9 mouse cellular contexts compared by ENCODE assay signal in genomic region chr12:54460135-54460523, GRCm38 (mm10).
DNase-seq lines count a peak whose midpoint lies in the region; ATAC-seq and TF ChIP-seq lines count a peak whose summit lies in the region.
"Had no signal": no experiment of that assay in that cellular context is flagged by ENCODE, and none has a peak within 500 bp of the region (broad histone marks: within the 10 kb centered on the region; RNA-seq: fewer than 3 reads in every experiment).

No protein-coding gene starts in this region.

- no peaks in the 10 kb centered on the region for H3K36me3 ChIP-seq in midbrain, postnatal 0 days (ENCODE audit: insufficient read depth, low read length)
- H3K36me3 ChIP-seq in midbrain, embryonic 16.5 days (ENCODE audit: control insufficient read depth, insufficient read depth, low read length): no peaks in the 10 kb centered on the region
- no peaks in the 10 kb centered on the region for H3K36me3 ChIP-seq in heart, embryonic 16.5 days (ENCODE audit: control insufficient read depth, insufficient read depth)
- H3K36me3 ChIP-seq in stomach, embryonic 16.5 days (ENCODE audit: control insufficient read depth, insufficient read depth, low read length): no peaks in the 10 kb centered on the region
- H3K36me3 ChIP-seq in thymus, adult 2 months (ENCODE audit: control insufficient read depth, insufficient read depth, low read length): no peaks in the 10 kb centered on the region
- H3K36me3 ChIP-seq: limb, embryonic 13.5 days; neural tube, embryonic 13.5 days had no signal

- no peaks in the 10 kb centered on the region for H3K9me3 ChIP-seq in midbrain, postnatal 0 days (ENCODE audit: low read length)
- no peaks in the 10 kb centered on the region for H3K9me3 ChIP-seq in midbrain, embryonic 16.5 days (replicated peaks; ENCODE audit: control insufficient read depth, low read length, poor library complexity, severe bottlenecking)
- no peaks in the 10 kb centered on the region for H3K9me3 ChIP-seq in heart, embryonic 16.5 days (replicated peaks; ENCODE audit: control insufficient read depth, low read length)
- H3K9me3 ChIP-seq in stomach, embryonic 16.5 days (replicated peaks; ENCODE audit: control insufficient read depth, low read length): no peaks in the 10 kb centered on the region
- H3K9me3 ChIP-seq: limb, embryonic 13.5 days; neural tube, embryonic 13.5 days had no signal

- TF ChIP-seq CTCF in midbrain, postnatal 0 days (IDR thresholded peaks at IDR 0.05): no peak
- TF ChIP-seq CTCF in thymus, adult 2 months (IDR thresholded peaks at IDR 0.05; ENCODE audit: borderline replicate concordance, control insufficient read depth, extremely low read depth, insufficient read depth, low read length, poor library complexity): no peak

- H3K4me3 ChIP-seq in midbrain, postnatal 0 days (ENCODE audit: low read depth, low read length): no peak overlapping the region
- H3K4me3 ChIP-seq in midbrain, embryonic 16.5 days (ENCODE audit: low read depth, low read length): no peak overlapping the region
- no peak overlapping the region for H3K4me3 ChIP-seq in heart, embryonic 16.5 days (ENCODE audit: low read length)
- no peak overlapping the region for H3K4me3 ChIP-seq in stomach, embryonic 16.5 days (replicated peaks; ENCODE audit: low read length)
- no peak overlapping the region for H3K4me3 ChIP-seq in thymus, adult 2 months (ENCODE audit: control insufficient read depth, insufficient read depth, low read length)
- H3K4me3 ChIP-seq: limb, embryonic 13.5 days; neural tube, embryonic 13.5 days had no signal

- peak; percentile 46 for DNase-seq in midbrain, postnatal 0 days (ENCODE audit: low spot score)
- peak; percentile 7 for DNase-seq in cerebellum, adult 9-11 months
- DNase-seq in thymus, adult 2 months: no peak
- no peak for DNase-seq in yolk sac, embryonic 10.5 days (ENCODE audit: low spot score)

- no peaks in the 10 kb centered on the region for H3K4me1 ChIP-seq in midbrain, postnatal 0 days (ENCODE audit: insufficient read depth, low read length)
- H3K4me1 ChIP-seq in midbrain, embryonic 16.5 days (ENCODE audit: control insufficient read depth, insufficient read depth, low read length): no peaks in the 10 kb centered on the region
- H3K4me1 ChIP-seq in heart, embryonic 16.5 days (ENCODE audit: control insufficient read depth, insufficient read depth, low read length): peaks cover 11% of the 10 kb centered on the region
- H3K4me1 ChIP-seq in stomach, embryonic 16.5 days (ENCODE audit: control insufficient read depth, insufficient read depth, low read length): peaks cover 2% of the 10 kb centered on the region
- H3K4me1 ChIP-seq in thymus, adult 2 months (replicated peaks; ENCODE audit: control insufficient read depth, insufficient read depth, low read length): no peaks in the 10 kb centered on the region; the same call in 1 of the 2 replicates
- H3K4me1 ChIP-seq: limb, embryonic 13.5 days; neural tube, embryonic 13.5 days had no signal

- TF ChIP-seq POLR2A in thymus, adult 2 months (IDR thresholded peaks at IDR 0.05; ENCODE audit: control insufficient read depth, extremely low read depth, insufficient read depth, low read length, poor library complexity): no peak

- H3K4me2 ChIP-seq in midbrain, postnatal 0 days (ENCODE audit: low read depth, low read length, poor library complexity, severe bottlenecking): no peak overlapping the region
- no peak overlapping the region for H3K4me2 ChIP-seq in midbrain, embryonic 16.5 days (ENCODE audit: low read length)
- H3K4me2 ChIP-seq in heart, embryonic 16.5 days (ENCODE audit: low read depth, low read length): no peak overlapping the region
- H3K4me2 ChIP-seq in stomach, embryonic 16.5 days (ENCODE audit: low read depth, low read length): no peak overlapping the region
- H3K4me2 ChIP-seq: limb, embryonic 13.5 days; neural tube, embryonic 13.5 days had no signal

- whole genome bisulfite sequencing in midbrain, postnatal 0 days: 68% methylated on average over 7 of the region's 7 CpGs
- 79% methylated on average over 7 of the region's 7 CpGs for WGBS in midbrain, embryonic 16.5 days
- WGBS in heart, embryonic 16.5 days: 40% methylated on average over 7 of the region's 7 CpGs
- WGBS in stomach, embryonic 16.5 days: 55% methylated on average over 7 of the region's 7 CpGs
- WGBS in thymus, adult 2 months: 52% methylated on average over 7 of the region's 7 CpGs

- H3K27me3 ChIP-seq in midbrain, postnatal 0 days (ENCODE audit: insufficient read depth, low read length): no peaks in the 10 kb centered on the region
- H3K27me3 ChIP-seq in midbrain, embryonic 16.5 days (ENCODE audit: control insufficient read depth, insufficient read depth, low read depth, low read length): no peaks in the 10 kb centered on the region
- H3K27me3 ChIP-seq in heart, embryonic 16.5 days (ENCODE audit: control insufficient read depth, insufficient read depth, low read length): no peaks in the 10 kb centered on the region
- H3K27me3 ChIP-seq in stomach, embryonic 16.5 days (ENCODE audit: control insufficient read depth, insufficient read depth, low read length): no peaks in the 10 kb centered on the region
- no peaks in the 10 kb centered on the region; the same call in 1 of the 2 replicates for H3K27me3 ChIP-seq in thymus, adult 2 months (ENCODE audit: control insufficient read depth, insufficient read depth, low read length)
- H3K27me3 ChIP-seq: limb, embryonic 13.5 days; neural tube, embryonic 13.5 days had no signal

- no peak overlapping the region for H3K27ac ChIP-seq in midbrain, postnatal 0 days (ENCODE audit: low read depth, low read length)
- H3K27ac ChIP-seq in midbrain, embryonic 16.5 days (ENCODE audit: low read length): no peak overlapping the region
- H3K27ac ChIP-seq in heart, embryonic 16.5 days (ENCODE audit: low read length): no peak overlapping the region
- H3K27ac ChIP-seq in stomach, embryonic 16.5 days (ENCODE audit: low read length): peak overlapping the region; percentile 21; the same call in 1 of the 2 replicates
- H3K27ac ChIP-seq in thymus, adult 2 months (ENCODE audit: control insufficient read depth, insufficient read depth, low read length): no peak overlapping the region
- H3K27ac ChIP-seq: limb, embryonic 13.5 days; neural tube, embryonic 13.5 days had no signal

- ATAC-seq in midbrain, postnatal 0 days (ENCODE audit: low FRiP score): no peak
- no peak for ATAC-seq in midbrain, embryonic 16.5 days
- peak; percentile 45 for ATAC-seq in heart, embryonic 16.5 days (replicated peaks; ENCODE audit: extremely low read depth, insufficient read depth, low FRiP score)
- no peak for ATAC-seq in stomach, embryonic 16.5 days (ENCODE audit: insufficient read depth, low FRiP score)

- no peak overlapping the region for H3K9ac ChIP-seq in midbrain, postnatal 0 days (replicated peaks; ENCODE audit: low read length, poor library complexity, severe bottlenecking)
- no peak overlapping the region for H3K9ac ChIP-seq in midbrain, embryonic 16.5 days (ENCODE audit: low read depth, low read length)
- H3K9ac ChIP-seq in heart, embryonic 16.5 days (ENCODE audit: low read length): no peak overlapping the region
- H3K9ac ChIP-seq in stomach, embryonic 16.5 days (ENCODE audit: low read length): no peak overlapping the region
- H3K9ac ChIP-seq: limb, embryonic 13.5 days; neural tube, embryonic 13.5 days had no signal

Comparison
In these comparisons a context has a peak if more than half of its experiments do, and no peak if none do; other contexts are left out.
1. DNase-seq: peak in midbrain, postnatal 0 days (single experiment) and cerebellum, adult 9-11 months (single experiment); none in thymus, adult 2 months (single experiment) and yolk sac, embryonic 10.5 days (single experiment).